Mouse (Mus musculus): ENCODE measurements around the gene Gm42742.
A peak's percentile ranks its signal among the peaks of the same experiment; 100 is the strongest.

Gene Gm42742

GRCm38 (mm10) chr7:127020031-127020430, 866 bp downstream of the Gm42742 start:
- no peak for DNase-seq (ENCODE audit: low spot score)

DNA sequence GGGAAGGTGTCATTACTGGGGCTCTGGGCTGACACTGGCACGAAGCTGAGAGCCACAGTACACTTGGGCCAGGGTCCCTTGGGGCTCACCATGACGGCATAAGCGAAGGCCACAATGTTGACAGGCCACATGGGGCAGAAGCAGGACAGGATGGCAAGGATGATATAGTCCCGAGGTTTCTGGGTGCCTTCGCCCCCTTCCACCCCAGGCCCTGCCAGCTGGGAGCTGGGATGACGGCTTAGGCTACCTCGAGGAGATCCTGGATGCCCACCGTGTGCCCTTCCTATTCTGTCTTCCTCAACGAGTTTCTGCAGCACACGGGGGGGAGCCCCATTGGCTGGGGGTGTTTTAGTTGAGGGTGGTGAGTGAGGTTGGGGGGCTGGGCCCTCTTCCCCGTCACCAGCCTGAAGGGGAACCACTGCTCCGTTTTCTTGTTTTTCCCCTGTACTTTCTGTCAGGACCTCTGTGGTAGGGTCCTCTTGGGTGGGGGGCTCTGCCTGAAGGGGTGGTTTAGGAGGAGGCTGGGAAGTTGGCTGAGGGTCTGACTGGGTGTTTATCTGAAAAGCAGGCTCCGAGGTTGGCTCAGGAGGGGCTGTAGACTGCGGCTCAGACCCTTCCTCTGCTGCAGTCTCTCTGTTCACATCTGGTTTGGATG, 1.5 kb downstream of the Gm42742 start:
- DNase-seq (ENCODE audit: low spot score), result no peak

GRCm38 (mm10) chr7:127018416-127019305, 2.2 kb downstream of the Gm42742 start:
- no peak for DNase-seq (ENCODE audit: low spot score)

- DNase-seq (ENCODE audit: low spot score), result no peak
Measured at GRCm38 (mm10) chr7:127017950-127018345, 2.9 kb downstream of the Gm42742 start.

DNA sequence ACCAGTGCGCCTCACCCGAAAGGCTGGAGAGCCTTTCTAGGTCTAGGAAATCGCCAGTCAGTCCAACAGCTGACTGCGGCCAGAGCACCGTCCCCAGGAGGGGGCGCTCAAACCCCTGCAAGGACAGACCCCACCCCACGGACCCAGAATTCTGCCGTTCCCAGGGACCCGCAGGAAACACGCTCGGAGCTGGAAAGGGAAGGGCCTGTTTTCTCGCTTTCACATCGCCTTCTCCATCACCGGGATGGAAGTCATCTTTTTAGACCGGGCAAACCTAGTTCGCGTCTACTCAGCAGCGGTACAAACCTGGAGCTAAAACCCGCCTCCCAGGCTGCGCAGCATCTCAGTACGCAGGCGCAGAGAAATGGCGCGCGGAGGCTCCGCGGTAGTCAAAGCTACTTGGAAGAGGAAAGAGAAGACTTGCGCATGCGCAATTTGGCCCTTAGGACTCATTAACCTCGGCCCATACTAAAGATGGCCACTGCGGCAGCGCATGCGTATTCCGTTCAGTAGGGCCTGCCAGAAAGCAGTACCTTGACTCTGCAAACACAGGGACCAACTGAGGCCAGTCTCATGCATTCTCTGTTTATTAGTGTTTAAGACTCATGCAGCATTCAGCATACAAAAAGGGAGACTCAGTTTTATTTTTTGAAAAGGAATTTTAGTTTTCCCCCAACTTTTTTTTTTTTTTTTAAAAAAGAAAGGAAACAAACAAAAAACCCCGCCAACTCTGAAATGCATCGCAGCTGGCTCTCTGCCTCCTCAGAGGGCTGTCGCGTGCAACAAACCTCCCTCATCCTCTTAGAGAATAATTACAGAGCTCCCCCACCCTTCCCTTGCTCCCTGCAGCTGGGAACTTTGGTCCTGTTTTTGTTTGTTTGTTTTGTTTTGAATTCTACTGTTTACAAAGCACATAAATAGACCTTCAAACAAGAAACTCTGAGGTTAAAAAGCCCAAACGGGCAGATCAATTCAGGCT, 3.6 kb downstream of the Gm42742 start, which contains the start of gene Pagr1a:
TSS of gene Pagr1a (minus strand) at position 382 of the 979 bp plus-strand sequence.
- peak; percentile 98 for DNase-seq (ENCODE audit: low spot score)

- DNase-seq (ENCODE audit: low spot score), result no peak
Measured at GRCm38 (mm10) chr7:127016486-127016938, 4.4 kb downstream of the Gm42742 start.

- DNase-seq (ENCODE audit: low spot score), result no peak
Measured at GRCm38 (mm10) chr7:127016481-127016485, 4.6 kb downstream of the Gm42742 start, which contains the start of gene Pagr1b. Pagr1b (minus strand) TSS chr7:127016484.

DNA sequence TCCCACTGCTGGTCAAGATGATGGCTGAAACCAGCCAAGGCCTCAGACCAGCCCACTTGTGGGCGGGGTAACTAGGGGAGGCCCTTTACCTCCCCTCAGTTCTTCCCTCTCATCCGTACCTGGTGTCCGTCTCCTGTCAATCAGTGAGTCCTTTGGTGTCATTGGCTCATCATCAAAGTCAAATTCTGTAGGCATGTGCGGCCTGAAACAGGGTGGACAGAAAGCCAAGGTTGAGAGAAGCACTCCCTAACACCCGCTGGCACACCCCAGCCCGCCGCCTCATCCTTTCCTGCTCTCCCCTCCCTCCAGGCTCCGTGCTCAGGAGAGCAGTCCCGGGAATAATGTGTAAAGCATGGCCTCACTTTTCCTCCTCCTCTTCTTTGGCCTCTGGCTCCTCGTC, 4.8 kb downstream of the Gm42742 start:
- DNase-seq (ENCODE audit: low spot score), result peak; percentile 47

- no peak for DNase-seq (ENCODE audit: low spot score)
Measured at GRCm38 (mm10) chr7:127014993-127015392, 5.9 kb downstream of the Gm42742 start.

DNA sequence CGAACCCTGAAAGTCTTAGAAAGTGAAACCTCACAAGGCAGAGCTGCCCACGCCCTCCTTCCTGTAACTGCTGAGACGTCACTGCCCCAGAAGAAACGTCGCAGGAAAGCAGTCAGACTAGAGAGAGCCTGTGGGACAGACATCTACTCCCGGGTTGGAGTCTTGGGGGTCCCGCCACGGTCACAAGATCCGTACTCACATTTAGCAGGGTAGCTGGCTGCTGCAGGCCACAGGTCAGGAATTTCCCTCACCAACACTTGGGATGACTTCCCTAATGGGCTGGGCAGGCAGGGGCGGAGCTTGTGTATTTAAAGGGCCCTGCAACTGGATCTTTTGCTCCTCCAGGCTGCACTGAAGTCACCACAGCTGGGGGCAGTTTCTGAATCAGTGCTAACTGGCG, 6.6 kb downstream of the Gm42742 start, which contains the start of gene Mvp:
TSS of gene Mvp (minus strand) at position 302 of the 400 bp plus-strand sequence.
- DNase-seq (ENCODE audit: low spot score), result no peak

- DNase-seq (ENCODE audit: low spot score), result no peak
Measured at GRCm38 (mm10) chr7:127013385-127013784, 7.5 kb downstream of the Gm42742 start.

- DNase-seq (ENCODE audit: low spot score), result no peak
Measured at GRCm38 (mm10) chr7:127012845-127013244, 8.1 kb downstream of the Gm42742 start.

DNA sequence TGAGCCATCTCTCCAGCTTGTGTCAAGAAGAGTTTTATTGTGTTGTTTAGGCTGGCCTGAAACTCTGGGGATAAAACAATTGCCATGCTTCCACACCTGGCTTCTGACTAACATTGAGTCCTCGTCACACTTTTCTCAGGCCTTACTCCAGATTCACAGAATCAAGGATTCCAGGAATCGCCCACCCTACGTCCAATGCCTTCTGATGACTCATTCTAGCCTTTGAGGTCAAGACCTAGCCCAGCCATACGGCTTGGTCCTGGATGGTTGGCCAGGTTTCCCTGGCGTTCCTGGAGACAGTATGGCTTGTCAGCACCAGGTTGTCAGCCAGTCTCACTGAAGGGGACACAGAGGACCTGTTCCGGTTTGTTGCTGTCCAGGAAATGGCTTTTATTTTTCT, 8.5 kb downstream of the Gm42742 start:
- DNase-seq (ENCODE audit: low spot score), result no peak

DNA sequence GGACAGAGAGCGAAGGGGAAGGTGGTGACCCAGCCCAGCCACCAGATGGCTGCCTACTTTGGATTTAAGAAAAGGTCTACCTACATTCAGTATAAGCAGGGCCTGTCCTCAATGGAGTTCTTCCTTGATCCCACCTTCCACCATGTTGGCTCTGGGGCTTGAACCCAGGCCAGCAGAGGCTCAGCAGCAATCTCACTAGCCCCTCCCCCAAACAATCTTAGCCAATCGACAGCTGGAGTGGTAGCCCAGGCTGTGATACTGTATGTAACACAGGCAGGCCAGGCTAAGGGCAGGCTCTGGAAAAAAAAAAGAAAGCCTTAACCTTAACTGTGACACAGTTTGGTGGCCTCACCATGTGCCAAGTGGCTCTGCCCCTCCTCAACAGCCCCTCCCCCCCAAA, 9.2 kb downstream of the Gm42742 start:
- DNase-seq (ENCODE audit: low spot score), result no peak

GRCm38 (mm10) chr7:127011051-127011450, 9.8 kb downstream of the Gm42742 start:
- no peak for DNase-seq (ENCODE audit: low spot score)

DNA sequence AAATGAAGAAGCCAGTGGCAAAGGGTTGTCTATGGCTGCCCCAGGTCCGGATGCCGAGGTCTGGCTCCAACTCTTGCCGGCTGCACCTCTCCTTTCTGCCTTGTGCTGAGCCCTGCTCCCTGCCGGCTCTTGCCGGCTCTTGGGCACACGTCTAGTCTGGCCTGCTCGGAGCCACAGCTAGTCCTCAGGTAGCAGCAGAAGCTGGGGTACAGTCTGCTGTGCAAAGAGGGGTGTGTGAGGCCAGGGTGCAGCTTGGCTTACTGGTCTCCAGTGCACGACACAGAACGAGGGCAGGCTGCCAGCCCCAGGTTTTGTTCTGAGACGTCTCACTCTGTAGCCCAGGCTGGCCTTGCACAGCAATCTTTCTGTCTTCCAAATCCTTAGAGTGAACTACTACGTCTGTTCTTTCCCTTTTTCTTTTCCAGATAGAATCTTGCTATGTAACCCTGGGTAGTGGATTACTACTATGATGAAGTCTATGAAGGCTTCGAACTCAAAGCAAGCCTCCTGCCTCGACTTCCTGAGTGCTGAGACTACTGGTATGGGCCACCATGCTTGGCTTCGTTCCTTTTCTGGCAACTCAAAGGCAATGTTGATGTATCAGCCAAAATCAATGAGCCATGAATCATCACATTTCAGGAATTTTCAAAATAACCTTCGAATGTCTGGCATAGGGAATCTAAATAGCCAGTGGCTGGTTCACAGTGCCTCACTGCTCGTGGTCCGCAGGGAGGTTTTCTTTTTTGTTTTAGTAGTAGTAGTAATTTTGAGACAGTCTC, 11.4 kb downstream of the Gm42742 start:
- DNase-seq (ENCODE audit: low spot score), result no peak

GRCm38 (mm10) chr7:127008239-127009019, 12.5 kb downstream of the Gm42742 start:
- peak; percentile 76 for DNase-seq (ENCODE audit: low spot score)

GRCm38 (mm10) chr7:127007313-127008024, 13.4 kb downstream of the Gm42742 start:
- no peak for DNase-seq (ENCODE audit: low spot score)

- no peak for DNase-seq (ENCODE audit: low spot score)
Measured at GRCm38 (mm10) chr7:127004122-127004875, 16.6 kb downstream of the Gm42742 start.

DNA sequence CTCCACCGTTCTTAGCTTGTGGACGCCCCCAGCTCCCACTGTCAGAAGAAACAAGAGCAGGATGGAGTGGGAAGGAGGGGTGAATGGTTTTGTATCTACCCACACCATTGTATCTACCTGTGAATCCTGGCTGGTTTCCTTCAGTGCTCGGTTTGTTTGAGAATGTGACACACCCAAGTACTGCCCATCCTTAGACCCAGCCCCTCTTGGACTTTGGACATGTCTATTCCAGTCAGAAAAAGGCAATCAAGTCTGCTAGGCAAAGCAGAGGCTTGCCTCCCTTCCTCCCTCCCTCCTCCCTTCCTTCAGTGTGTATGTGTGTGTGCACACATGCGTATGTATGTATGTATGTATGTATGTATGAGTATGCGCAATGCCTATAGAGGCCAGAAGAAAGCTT, 17.3 kb downstream of the Gm42742 start:
- no peak for DNase-seq (ENCODE audit: low spot score)
